Mouse (Mus musculus): ENCODE results near the gene Rexo5.

DNA sequence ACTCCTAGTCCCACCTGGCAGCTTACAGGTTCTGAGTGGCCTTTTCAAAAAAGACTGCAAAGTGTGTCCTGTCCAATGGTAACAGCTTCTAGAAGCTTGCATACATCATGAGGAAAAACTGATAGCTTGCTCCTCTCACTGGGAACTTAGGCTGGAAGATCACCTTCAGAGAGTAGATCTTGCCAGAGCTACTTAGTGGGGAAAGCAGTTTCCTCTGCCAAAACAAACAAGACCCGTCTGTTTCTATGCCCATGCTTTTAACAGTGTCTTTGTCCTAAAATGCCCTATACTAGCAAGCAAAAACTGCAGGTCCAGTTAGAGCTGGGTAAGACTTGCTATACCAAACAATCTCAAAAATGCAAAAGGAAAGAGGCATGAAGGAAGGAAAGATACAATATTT, 72.3 kb downstream of the Rexo5 start:
- no peak for TF ChIP-seq CTCF (IDR thresholded peaks at IDR 0.05; ENCODE audit: extremely low read depth, insufficient read length, insufficient replicate concordance, low read depth, low read length)
- TF ChIP-seq POLR2A (IDR thresholded peaks at IDR 0.05; ENCODE audit: low read depth, low read length): no peak

Data from small intestine, adult 2 months (tissue).